Comparison of ENCODE assay signal across 13 mouse cellular contexts in genomic region chr7:29313051-29313450, GRCm38 (mm10). TPM values are rescaled to one million over a fixed set of nuclear protein-coding genes. Genes with fewer than 3 reads are reported as not detected.
DNase-seq lines count a peak whose midpoint lies in the region; ATAC-seq lines count a peak whose summit lies in the region.
"Had no signal": no experiment of that assay in that cellular context is flagged by ENCODE, and none has a peak within 500 bp of the region (broad histone marks: within the 10 kb centered on the region; RNA-seq: fewer than 3 reads in every experiment).

No protein-coding gene starts in this region.

- 0 out of 2 replicates have a peak, but pooled peaks have one; percentile 13 for ATAC-seq in frontal cortex, adult (ENCODE audit: low TSS enrichment)
- ATAC-seq in midbrain, embryonic 15.5 days (replicated peaks), result no peak
- no peak for ATAC-seq in erythroblast, adult 5-6 weeks (replicated peaks; ENCODE audit: low FRiP score, poor library complexity, severe bottlenecking)

- peaks cover 73% of the 10 kb centered on the region for H3K4me1 ChIP-seq in embryonic facial prominence, embryonic 10.5 days
- H3K4me1 ChIP-seq in midbrain, embryonic 15.5 days, result peaks cover 89% of the 10 kb centered on the region

- H3K27ac ChIP-seq in embryonic facial prominence, embryonic 10.5 days (replicated peaks), result 0 out of 2 replicates have a peak overlapping the region, but pooled peaks have one; percentile 14
- H3K27ac ChIP-seq in midbrain, embryonic 15.5 days, result peak overlapping the region; percentile 64

- 35% methylated on average over 9 of the region's 9 CpGs for WGBS in embryonic facial prominence, embryonic 10.5 days
- WGBS in midbrain, embryonic 15.5 days, result 14% methylated on average over 9 of the region's 9 CpGs

- peak; percentile 52 to 78 for DNase-seq in left cerebral cortex, postnatal 25 days (ENCODE audit: low spot score in 2 of 2)
- DNase-seq in left cerebral cortex, adult 11 months (ENCODE audit: low spot score), result no peak
- no peak for DNase-seq in embryonic facial prominence, embryonic 10.5 days (ENCODE audit: low spot score)
- no peak for DNase-seq in Muller cell, postnatal 12 days (ENCODE audit: inconsistent ontology term)
- no peak for DNase-seq in adrenal gland, postnatal 4 days (ENCODE audit: low spot score in 2 of 2)
- DNase-seq: adrenal gland, adult 2 months; heart, postnatal 36 days; kidney, postnatal 25 days; lung, embryonic 14.5 days had no signal

- peak overlapping the region; percentile 0; the same call in 1 of the 2 replicates for H3K9ac ChIP-seq in midbrain, embryonic 15.5 days
- H3K9ac ChIP-seq: lung, embryonic 14.5 days had no signal

- peak overlapping the region; percentile 28; the same call in 1 of the 2 replicates for H3K4me3 ChIP-seq in embryonic facial prominence, embryonic 10.5 days
- peak overlapping the region; percentile 9; the same call in 1 of the 2 replicates for H3K4me3 ChIP-seq in midbrain, embryonic 15.5 days

- peaks cover 44% of the 10 kb centered on the region for H3K36me3 ChIP-seq in embryonic facial prominence, embryonic 10.5 days (replicated peaks)
- H3K36me3 ChIP-seq in midbrain, embryonic 15.5 days (replicated peaks), result peaks cover 12% of the 10 kb centered on the region; the same call in 1 of the 2 replicates

- H3K4me2 ChIP-seq in midbrain, embryonic 15.5 days, result peak overlapping the region; percentile 43
- H3K4me2 ChIP-seq: lung, embryonic 14.5 days had no signal

- intact Hi-C loops in left cerebral cortex, postnatal 25 days (cut with DNase I), result no loop called here

- H3K27me3 ChIP-seq in embryonic facial prominence, embryonic 10.5 days (replicated peaks; ENCODE audit: low read depth, poor library complexity, severe bottlenecking), result peaks cover 35% of the 10 kb centered on the region
- H3K27me3 ChIP-seq in midbrain, embryonic 15.5 days (replicated peaks), result no peaks in the 10 kb centered on the region

- no peaks in the 10 kb centered on the region for H3K9me3 ChIP-seq in embryonic facial prominence, embryonic 10.5 days
- no peaks in the 10 kb centered on the region for H3K9me3 ChIP-seq in midbrain, embryonic 15.5 days

RNA-seq across cellular contexts. Expression of gene Dpf1, which starts 9.3 kb away (rescaled TPM):
- total RNA-seq in left cerebral cortex, postnatal 25 days (2021), result 100 to 1,000 TPM; 110 to 115 TPM
- polyA plus RNA-seq in embryonic facial prominence, embryonic 10.5 days (2016; fragmentation: Nextera tagmentation; extraction: Ambion mirVana), result 24.8 and 28.9 TPM in 2 replicates
- 256 and 261 TPM in 2 replicates for polyA plus RNA-seq in midbrain, embryonic 15.5 days (2015; fragmentation: Nextera tagmentation; extraction: Ambion mirVana)
- not detected in 2 replicates for total RNA-seq in erythroblast, adult 5-6 weeks (2015; ENCODE audit: low replicate concordance)
- not detected in 2 replicates for total RNA-seq in erythroblast, adult 5-6 weeks (2017; ENCODE audit: low replicate concordance)
- total RNA-seq in adrenal gland, postnatal 4 days (2021), result 1 to 10 TPM; 5.0 to 5.7 TPM
- total RNA-seq: monocyte, adult 5-6 weeks had no signal

RNA-seq across cellular contexts. Expression of gene Ppp1r14a, which starts 23.9 kb away (rescaled TPM):
- total RNA-seq in left cerebral cortex, postnatal 25 days (2021), result 10 to 100 TPM; 13.6 to 14.2 TPM
- 29.7 and 30.5 TPM in 2 replicates for polyA plus RNA-seq in embryonic facial prominence, embryonic 10.5 days (2016; fragmentation: Nextera tagmentation; extraction: Ambion mirVana)
- polyA plus RNA-seq in midbrain, embryonic 15.5 days (2015; fragmentation: Nextera tagmentation; extraction: Ambion mirVana), result 3.3 and 4.3 TPM in 2 replicates
- total RNA-seq in erythroblast, adult 5-6 weeks (2015; ENCODE audit: low replicate concordance), result not detected in 2 replicates
- total RNA-seq in erythroblast, adult 5-6 weeks (2017; ENCODE audit: low replicate concordance), result not detected in 2 replicates
- total RNA-seq in adrenal gland, postnatal 4 days (2021), result 10 to 100 TPM; 14.3 to 15.0 TPM
- total RNA-seq: monocyte, adult 5-6 weeks had no signal

RNA-seq across cellular contexts. Expression of gene Spint2, which starts 31.3 kb away (rescaled TPM):
- total RNA-seq in left cerebral cortex, postnatal 25 days (2021), result 10 to 100 TPM; 21.1 to 24.4 TPM
- polyA plus RNA-seq in embryonic facial prominence, embryonic 10.5 days (2016; fragmentation: Nextera tagmentation; extraction: Ambion mirVana), result 75.5 and 79.3 TPM in 2 replicates
- polyA plus RNA-seq in midbrain, embryonic 15.5 days (2015; fragmentation: Nextera tagmentation; extraction: Ambion mirVana), result 72.4 and 77.3 TPM in 2 replicates
- total RNA-seq in erythroblast, adult 5-6 weeks (2015; ENCODE audit: low replicate concordance), result 15.5 and 18.8 TPM in 2 replicates
- 6.8 and 7.6 TPM in 2 replicates for total RNA-seq in erythroblast, adult 5-6 weeks (2017; ENCODE audit: low replicate concordance)
- 10 to 100 TPM; 46.1 to 85.1 TPM for total RNA-seq in adrenal gland, postnatal 4 days (2021)

Comparison
In these comparisons a context has a peak if more than half of its experiments do, and no peak if none do; other contexts are left out.
1. DNase-seq: peak in left cerebral cortex, postnatal 25 days (2 of 2); none in left cerebral cortex, adult 11 months (single experiment), embryonic facial prominence, embryonic 10.5 days (single experiment), Muller cell, postnatal 12 days (single experiment) and adrenal gland, postnatal 4 days (0 of 2).
2. RNA of gene Dpf1, which starts 9.3 kb away (total RNA-seq): 110 to 115 TPM in left cerebral cortex, postnatal 25 days; 5.0 to 5.7 TPM in adrenal gland, postnatal 4 days and not detected in erythroblast, adult 5-6 weeks; every median in the first group is over 10 times any median in the second.
3. RNA of gene Ppp1r14a, which starts 23.9 kb away (total RNA-seq): 14.3 to 15.0 TPM in adrenal gland, postnatal 4 days and 13.6 to 14.2 TPM in left cerebral cortex, postnatal 25 days; not detected in erythroblast, adult 5-6 weeks; every median in the first group is over 10 times any median in the second.